Comparison of ENCODE assay signal across 8 mouse cellular contexts in genomic region chr5:107874561-107875260, GRCm38 (mm10). TPM values are rescaled to one million over a fixed set of nuclear protein-coding genes. Genes with fewer than 3 reads are reported as not detected.
DNase-seq lines count a peak whose midpoint lies in the region; ATAC-seq and TF ChIP-seq lines count a peak whose summit lies in the region.

Gene Evi5 (minus strand): TSS chr5:107875107.

- DNase-seq in lung, postnatal 10 days = no peak
- DNase-seq in gastrocnemius, postnatal 4 days (ENCODE audit: low spot score in 2 of 2) = no peak
- DNase-seq in right cerebral cortex, postnatal 4 days = no peak
- no peak for DNase-seq in thymus, adult 2 months

- no peaks in the 10 kb centered on the region for H3K9me3 ChIP-seq in lung, embryonic 15.5 days
- no peaks in the 10 kb centered on the region for H3K9me3 ChIP-seq in kidney, embryonic 16.5 days (ENCODE audit: low read length)

- no peaks in the 10 kb centered on the region for H3K36me3 ChIP-seq in lung, embryonic 15.5 days
- no peaks in the 10 kb centered on the region for H3K36me3 ChIP-seq in kidney, embryonic 16.5 days (ENCODE audit: insufficient read depth, low read length)
- H3K36me3 ChIP-seq in thymus, adult 2 months (ENCODE audit: control insufficient read depth, insufficient read depth, low read length) = no peaks in the 10 kb centered on the region

- TF ChIP-seq POLR2A in thymus, adult 2 months (IDR thresholded peaks at IDR 0.05; ENCODE audit: control insufficient read depth, extremely low read depth, insufficient read depth, low read length, poor library complexity) = no peak

- H3K27me3 ChIP-seq in lung, embryonic 15.5 days = no peaks in the 10 kb centered on the region
- H3K27me3 ChIP-seq in kidney, embryonic 16.5 days (ENCODE audit: insufficient read depth, low read length) = no peaks in the 10 kb centered on the region
- no peaks in the 10 kb centered on the region for H3K27me3 ChIP-seq in thymus, adult 2 months (ENCODE audit: control insufficient read depth, insufficient read depth, low read length)

- TF ChIP-seq CTCF in thymus, adult 2 months (IDR thresholded peaks at IDR 0.05; ENCODE audit: borderline replicate concordance, control insufficient read depth, extremely low read depth, insufficient read depth, low read length, poor library complexity) = no peak

- H3K4me1 ChIP-seq in lung, embryonic 15.5 days = no peaks in the 10 kb centered on the region
- no peaks in the 10 kb centered on the region for H3K4me1 ChIP-seq in brown adipose tissue, adult 24 weeks (ENCODE audit: control insufficient read depth, insufficient read depth, insufficient read length, low read length)
- H3K4me1 ChIP-seq in kidney, embryonic 16.5 days (ENCODE audit: insufficient read depth, low read length) = no peaks in the 10 kb centered on the region
- no peaks in the 10 kb centered on the region; the same call in 1 of the 2 replicates for H3K4me1 ChIP-seq in thymus, adult 2 months (replicated peaks; ENCODE audit: control insufficient read depth, insufficient read depth, low read length)

- H3K9ac ChIP-seq in lung, embryonic 15.5 days = no peak within 1 kb of the TSS
- no peak within 1 kb of the TSS; the same call in 1 of the 2 replicates for H3K9ac ChIP-seq in kidney, embryonic 16.5 days (replicated peaks; ENCODE audit: low read length)

- 34% methylated on average over 4 of the region's 4 CpGs for WGBS in lung, embryonic 15.5 days
- WGBS in kidney, embryonic 16.5 days = 40% methylated on average over 4 of the region's 4 CpGs
- WGBS in thymus, adult 2 months = 58% methylated on average over 4 of the region's 4 CpGs

- H3K4me2 ChIP-seq in lung, embryonic 15.5 days = no peak within 1 kb of the TSS
- no peak within 1 kb of the TSS for H3K4me2 ChIP-seq in kidney, embryonic 16.5 days (replicated peaks; ENCODE audit: low read depth, low read length)

- no peak within 1 kb of the TSS for H3K4me3 ChIP-seq in lung, embryonic 15.5 days
- no peak within 1 kb of the TSS for H3K4me3 ChIP-seq in brown adipose tissue, adult 24 weeks (ENCODE audit: insufficient read depth, low read depth, low read length)
- no peak within 1 kb of the TSS for H3K4me3 ChIP-seq in kidney, embryonic 16.5 days (ENCODE audit: low read length)
- no peak within 1 kb of the TSS for H3K4me3 ChIP-seq in thymus, adult 2 months (ENCODE audit: control insufficient read depth, insufficient read depth, low read length)

- no peak within 1 kb of the TSS for H3K27ac ChIP-seq in lung, embryonic 15.5 days
- no peak within 1 kb of the TSS for H3K27ac ChIP-seq in brown adipose tissue, adult 24 weeks (replicated peaks; ENCODE audit: low read depth, low read length)
- no peak within 1 kb of the TSS for H3K27ac ChIP-seq in kidney, embryonic 16.5 days (ENCODE audit: low read length)
- H3K27ac ChIP-seq in thymus, adult 2 months (ENCODE audit: control insufficient read depth, insufficient read depth, low read length) = no peak within 1 kb of the TSS

- no peak for ATAC-seq in lung, embryonic 15.5 days (ENCODE audit: borderline replicate concordance, extremely low read depth, low FRiP score, low TSS enrichment)
- 0 out of 2 replicates have a peak, but pooled peaks have one; percentile 75 for ATAC-seq in kidney, embryonic 16.5 days (ENCODE audit: low FRiP score, low TSS enrichment)
- ATAC-seq in megakaryocyte-erythroid progenitor cell, adult 5-6 weeks (replicated peaks; ENCODE audit: low FRiP score, low TSS enrichment, poor library complexity, severe bottlenecking) = peak; percentile 75

RNA-seq across cellular contexts. Expression of gene Evi5, which starts in this region (rescaled TPM):
- polyA plus RNA-seq in lung, embryonic 15.5 days (2015; fragmentation: Nextera tagmentation; extraction: Ambion mirVana) = 64.5 and 67.3 TPM in 2 replicates
- polyA plus RNA-seq in brown adipose tissue, adult 24 weeks (2012; ENCODE audit: insufficient read depth, insufficient read length, missing spikeins) = 11.3 and 15.9 TPM in 2 replicates
- total RNA-seq in gastrocnemius, postnatal 4 days (2021) = 10 to 100 TPM; 32.0 to 40.3 TPM
- 76.5 and 79.9 TPM in 2 replicates for polyA plus RNA-seq in kidney, embryonic 16.5 days (2015; fragmentation: Nextera tagmentation; extraction: Ambion mirVana)
- 24.7 and 26.1 TPM in 2 replicates for total RNA-seq in megakaryocyte-erythroid progenitor cell, adult 5-6 weeks (2014; fragmentation: Nextera tagmentation)
- total RNA-seq in megakaryocyte-erythroid progenitor cell, adult 5-6 weeks (2017) = 14.4 and 20.7 TPM in 2 replicates
- 2.5 and 5.9 TPM in 2 replicates for polyA plus RNA-seq in thymus, adult 2 months (2012; rRNA removed)
